Mouse (Mus musculus) colon, adult 2 months (tissue): ENCODE data around the gene Casc4. TPM values are rescaled to one million over a fixed set of nuclear protein-coding genes. Genes with fewer than 3 reads are reported as not detected.

Experiments
- polyA plus RNA-seq: library from polyadenylated mRNA; depleted of rRNA; stranded (reverse); fragments of >200 nt; gene quantifications from 2 replicates; pipeline ENCODE4 v1.2.3, GENCODE M21; 2012; rRNA removed

Gene Casc4
- polyA plus RNA-seq = 11.7 and 14.1 TPM in 2 replicates

DNA sequence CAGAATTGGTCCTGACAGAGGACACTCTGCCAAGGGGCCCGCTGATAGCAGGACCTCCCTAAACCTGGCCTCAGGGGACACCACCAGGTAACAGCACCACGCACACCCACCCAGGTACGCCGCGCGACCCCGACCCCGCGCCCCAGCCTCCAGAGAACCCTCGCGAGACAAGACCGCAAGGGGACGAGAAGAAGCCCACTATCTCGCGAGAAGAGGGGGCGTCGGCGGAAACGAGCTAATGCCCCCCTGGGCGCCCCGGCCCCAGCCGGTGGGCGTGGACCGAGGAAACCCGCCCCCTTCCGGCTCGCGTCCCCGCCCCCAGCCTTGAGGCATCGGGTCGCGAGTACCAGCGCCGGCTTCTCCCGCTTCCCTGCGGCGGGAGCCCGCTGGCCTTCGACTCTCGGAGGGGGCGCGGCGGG lies at the start of gene Casc4:
Casc4 (plus strand) TSS at position 339 of the 419 bp plus-strand sequence.

GRCm38 (mm10) chr2:121955765-121956223 lies 89.0 kb downstream of the Casc4 start, which contains the start of the genes Ctdspl2 and Mageb3:
Ctdspl2 (plus strand) TSS chr2:121956001.
Mageb3 (minus strand) TSS chr2:121956092.

Other genes with a start within 250 kb of the Casc4 start
- gene Frmd5, start 59.9 kb upstream of the Casc4 start, polyA plus RNA-seq = 0.78 and 1.9 TPM in 2 replicates
- 2.2 and 3.6 TPM in 2 replicates for gene Ctdspl2, start 89.0 kb downstream of the Casc4 start, polyA plus RNA-seq
- gene Mageb3, start 89.1 kb downstream of the Casc4 start, polyA plus RNA-seq = not detected in 2 replicates
- gene Eif3j1, start 161.6 kb downstream of the Casc4 start, polyA plus RNA-seq = 3.3 and 4.7 TPM in 2 replicates